Mouse (Mus musculus): Measurements from ENCODE around the gene Olfr970. TPM values are rescaled to one million over a fixed set of nuclear protein-coding genes. Genes with fewer than 3 reads are reported as not detected.
"Not testable (repeated sequence)": the region's sequence is repeated elsewhere in the genome, so short reads cannot be mapped to it uniquely, and the experiment has no call there.

Gene Olfr970
- not detected in 2 replicates for total RNA-seq (2014; rRNA removed; ENCODE audit: low replicate concordance)
- polyA plus RNA-seq (2015; fragmentation: Nextera tagmentation; extraction: Ambion mirVana), result not detected in 2 replicates

- Histone ChIP-seq H3K4me2 (ENCODE audit: low read depth, low read length) (no peak within 1 kb of the TSS), H3K36me3 (replicated peaks; ENCODE audit: control insufficient read depth, insufficient read depth, low read length) (no peaks in the 10 kb centered on the region), H3K27ac (ENCODE audit: low read depth) (no peak within 1 kb of the TSS), H3K4me3 (ENCODE audit: low read depth, low read length) (no peak within 1 kb of the TSS), H3K9ac (replicated peaks; ENCODE audit: low read depth, low read length) (no peak within 1 kb of the TSS), H3K4me1 (ENCODE audit: control insufficient read depth, insufficient read depth) (no peaks in the 10 kb centered on the region), H3K27me3 (ENCODE audit: control insufficient read depth, insufficient read depth, low read length) (no peaks in the 10 kb centered on the region), H3K9me3 (replicated peaks; ENCODE audit: control insufficient read depth, low read length) (0 out of 2 replicates have a peak, but pooled peaks cover 3% of the 10 kb centered on the region)
- no peak for DNase-seq (ENCODE audit: low spot score)
- TF ChIP-seq CTCF (IDR thresholded peaks at IDR 0.05; ENCODE audit: low read depth) (no peak), EP300 (IDR thresholded peaks at IDR 0.05; ENCODE audit: low read depth) (no peak)
- 62% methylated on average over 4 of the region's 4 CpGs for WGBS
- no peak for ATAC-seq (ENCODE audit: insufficient read depth, low read depth)
Observed at GRCm38 (mm10) chr9:39808560-39808959, at the start of gene Olfr970. TSS of gene Olfr970 (plus strand) at chr9:39808860.

- DNase-seq (ENCODE audit: low spot score), result no peak
- 73% methylated on average over 1 of the region's 1 CpGs for WGBS
- TF ChIP-seq CTCF (IDR thresholded peaks at IDR 0.05; ENCODE audit: low read depth), result no peak
- TF ChIP-seq EP300 (IDR thresholded peaks at IDR 0.05; ENCODE audit: low read depth), result no peak
- H3K4me2 ChIP-seq (ENCODE audit: low read depth, low read length), result no peak within 1 kb of the TSS
- ATAC-seq (ENCODE audit: insufficient read depth, low read depth), result no peak
- H3K36me3 ChIP-seq (replicated peaks; ENCODE audit: control insufficient read depth, insufficient read depth, low read length), result no peaks in the 10 kb centered on the region
- no peaks in the 10 kb centered on the region for H3K4me1 ChIP-seq (ENCODE audit: control insufficient read depth, insufficient read depth)
- H3K4me3 ChIP-seq (ENCODE audit: low read depth, low read length), result no peak within 1 kb of the TSS
- H3K27ac ChIP-seq (ENCODE audit: low read depth), result no peak within 1 kb of the TSS
- H3K9ac ChIP-seq (replicated peaks; ENCODE audit: low read depth, low read length), result no peak within 1 kb of the TSS
- no peaks in the 10 kb centered on the region for H3K9me3 ChIP-seq (replicated peaks; ENCODE audit: control insufficient read depth, low read length)
- H3K27me3 ChIP-seq (ENCODE audit: control insufficient read depth, insufficient read depth, low read length), result no peaks in the 10 kb centered on the region
Observed at GRCm38 (mm10) chr9:39783153-39783552, 25.5 kb upstream of the Olfr970 start, which contains the start of gene Olfr968. TSS of gene Olfr968 (minus strand) at chr9:39783253.

GRCm38 (mm10) chr9:39790558-39790957 is 18.1 kb upstream of the Olfr970 start, which contains the start of gene Olfr969:
TSS of gene Olfr969 (plus strand) at chr9:39790945.
- H3K4me2 ChIP-seq (ENCODE audit: low read depth, low read length), result no peak within 1 kb of the TSS
- ATAC-seq (ENCODE audit: insufficient read depth, low read depth) (no peak), DNase-seq (ENCODE audit: low spot score) (no peak)
- H3K36me3 ChIP-seq (replicated peaks; ENCODE audit: control insufficient read depth, insufficient read depth, low read length), result no peaks in the 10 kb centered on the region
- H3K27ac ChIP-seq (ENCODE audit: low read depth), result no peak within 1 kb of the TSS
- H3K9me3 ChIP-seq (replicated peaks; ENCODE audit: control insufficient read depth, low read length), result no peaks in the 10 kb centered on the region
- H3K4me1 ChIP-seq (ENCODE audit: control insufficient read depth, insufficient read depth), result no peaks in the 10 kb centered on the region
- TF ChIP-seq EP300 (IDR thresholded peaks at IDR 0.05; ENCODE audit: low read depth), result no peak
- TF ChIP-seq CTCF (IDR thresholded peaks at IDR 0.05; ENCODE audit: low read depth), result no peak
- no peak within 1 kb of the TSS for H3K4me3 ChIP-seq (ENCODE audit: low read depth, low read length)
- H3K9ac ChIP-seq (replicated peaks; ENCODE audit: low read depth, low read length), result no peak within 1 kb of the TSS
- no peaks in the 10 kb centered on the region for H3K27me3 ChIP-seq (ENCODE audit: control insufficient read depth, insufficient read depth, low read length)
- WGBS, result 55% methylated on average over 2 of the region's 2 CpGs

GRCm38 (mm10) chr9:39836576-39836975 is 27.9 kb downstream of the Olfr970 start, which contains the start of gene Olfr971:
TSS of gene Olfr971 (plus strand) at chr9:39836876.
- H3K27me3 ChIP-seq (ENCODE audit: control insufficient read depth, insufficient read depth, low read length); H3K4me1 ChIP-seq (ENCODE audit: control insufficient read depth, insufficient read depth); H3K9ac ChIP-seq (replicated peaks; ENCODE audit: low read depth, low read length); ATAC-seq (ENCODE audit: insufficient read depth, low read depth); H3K9me3 ChIP-seq (replicated peaks; ENCODE audit: control insufficient read depth, low read length); H3K4me3 ChIP-seq (ENCODE audit: low read depth, low read length); H3K27ac ChIP-seq (ENCODE audit: low read depth); H3K4me2 ChIP-seq (ENCODE audit: low read depth, low read length); DNase-seq (ENCODE audit: low spot score); H3K36me3 ChIP-seq (replicated peaks; ENCODE audit: control insufficient read depth, insufficient read depth, low read length): not testable (repeated sequence)
- WGBS, result 63% methylated on average over 1 of the region's 2 CpGs

- DNase-seq (ENCODE audit: low spot score), result no peak
- Histone ChIP-seq H3K9ac (replicated peaks; ENCODE audit: low read depth, low read length) (no peak within 1 kb of the TSS), H3K9me3 (replicated peaks; ENCODE audit: control insufficient read depth, low read length) (no peaks in the 10 kb centered on the region), H3K27ac (ENCODE audit: low read depth) (no peak within 1 kb of the TSS), H3K4me3 (ENCODE audit: low read depth, low read length) (no peak within 1 kb of the TSS), H3K36me3 (replicated peaks; ENCODE audit: control insufficient read depth, insufficient read depth, low read length) (no peaks in the 10 kb centered on the region), H3K27me3 (ENCODE audit: control insufficient read depth, insufficient read depth, low read length) (no peaks in the 10 kb centered on the region), H3K4me1 (ENCODE audit: control insufficient read depth, insufficient read depth) (no peaks in the 10 kb centered on the region), H3K4me2 (ENCODE audit: low read depth, low read length) (no peak within 1 kb of the TSS)
- no peak for ATAC-seq (ENCODE audit: insufficient read depth, low read depth)
- TF ChIP-seq CTCF (IDR thresholded peaks at IDR 0.05; ENCODE audit: low read depth), result no peak
- TF ChIP-seq EP300 (IDR thresholded peaks at IDR 0.05; ENCODE audit: low read depth), result no peak
- 56% methylated on average over 2 of the region's 2 CpGs for WGBS
Observed at GRCm38 (mm10) chr9:39866122-39866521, 57.5 kb downstream of the Olfr970 start, which contains the start of gene Olfr972. TSS of gene Olfr972 (plus strand) at chr9:39866422.

Other genes with a start within 250 kb of the Olfr970 start
- not detected in 2 replicates for gene Olfr959, start 233.3 kb upstream of the Olfr970 start, total RNA-seq (2014; rRNA removed; ENCODE audit: low replicate concordance)
- not detected in 2 replicates for gene Olfr959, start 233.3 kb upstream of the Olfr970 start, polyA plus RNA-seq (2015; fragmentation: Nextera tagmentation; extraction: Ambion mirVana)
- 5.6 and 6.9 TPM in 2 replicates for gene AW551984, start 204.5 kb upstream of the Olfr970 start, total RNA-seq (2014; rRNA removed; ENCODE audit: low replicate concordance)
- 2.1 and 2.2 TPM in 2 replicates for gene AW551984, start 204.5 kb upstream of the Olfr970 start, polyA plus RNA-seq (2015; fragmentation: Nextera tagmentation; extraction: Ambion mirVana)
- gene Olfr148, start 198.2 kb upstream of the Olfr970 start, total RNA-seq (2014; rRNA removed; ENCODE audit: low replicate concordance), result not detected in 2 replicates
- not detected in 2 replicates for gene Olfr148, start 198.2 kb upstream of the Olfr970 start, polyA plus RNA-seq (2015; fragmentation: Nextera tagmentation; extraction: Ambion mirVana)
- not detected in 2 replicates for gene Olfr960, start 187.5 kb upstream of the Olfr970 start, total RNA-seq (2014; rRNA removed; ENCODE audit: low replicate concordance)
- gene Olfr960, start 187.5 kb upstream of the Olfr970 start, polyA plus RNA-seq (2015; fragmentation: Nextera tagmentation; extraction: Ambion mirVana), result not detected in 2 replicates
- not detected in 2 replicates for gene Olfr961, start 163.8 kb upstream of the Olfr970 start, total RNA-seq (2014; rRNA removed; ENCODE audit: low replicate concordance)
- not detected in 2 replicates for gene Olfr961, start 163.8 kb upstream of the Olfr970 start, polyA plus RNA-seq (2015; fragmentation: Nextera tagmentation; extraction: Ambion mirVana)
- gene Olfr963, start 141.7 kb upstream of the Olfr970 start, total RNA-seq (2014; rRNA removed; ENCODE audit: low replicate concordance), result not detected in 2 replicates
- not detected in 2 replicates for gene Olfr963, start 141.7 kb upstream of the Olfr970 start, polyA plus RNA-seq (2015; fragmentation: Nextera tagmentation; extraction: Ambion mirVana)
- not detected in 2 replicates for gene Olfr149, start 101.7 kb upstream of the Olfr970 start, total RNA-seq (2014; rRNA removed; ENCODE audit: low replicate concordance)
- gene Olfr149, start 101.7 kb upstream of the Olfr970 start, polyA plus RNA-seq (2015; fragmentation: Nextera tagmentation; extraction: Ambion mirVana), result not detected in 2 replicates
- gene Olfr965, start 97.5 kb upstream of the Olfr970 start, total RNA-seq (2014; rRNA removed; ENCODE audit: low replicate concordance), result not detected in 2 replicates
- gene Olfr965, start 97.5 kb upstream of the Olfr970 start, polyA plus RNA-seq (2015; fragmentation: Nextera tagmentation; extraction: Ambion mirVana), result not detected in 2 replicates
- not detected in 2 replicates for gene Olfr150, start 77.9 kb upstream of the Olfr970 start, total RNA-seq (2014; rRNA removed; ENCODE audit: low replicate concordance)
- not detected in 2 replicates for gene Olfr150, start 77.9 kb upstream of the Olfr970 start, polyA plus RNA-seq (2015; fragmentation: Nextera tagmentation; extraction: Ambion mirVana)
- not detected in 2 replicates for gene Olfr967, start 62.6 kb upstream of the Olfr970 start, total RNA-seq (2014; rRNA removed; ENCODE audit: low replicate concordance)
- not detected in 2 replicates for gene Olfr967, start 62.6 kb upstream of the Olfr970 start, polyA plus RNA-seq (2015; fragmentation: Nextera tagmentation; extraction: Ambion mirVana)
- gene Olfr968, start 25.6 kb upstream of the Olfr970 start, total RNA-seq (2014; rRNA removed; ENCODE audit: low replicate concordance), result not detected in 2 replicates
- not detected in 2 replicates for gene Olfr968, start 25.6 kb upstream of the Olfr970 start, polyA plus RNA-seq (2015; fragmentation: Nextera tagmentation; extraction: Ambion mirVana)
- gene Olfr969, start 17.9 kb upstream of the Olfr970 start, total RNA-seq (2014; rRNA removed; ENCODE audit: low replicate concordance), result not detected in 2 replicates
- gene Olfr969, start 17.9 kb upstream of the Olfr970 start, polyA plus RNA-seq (2015; fragmentation: Nextera tagmentation; extraction: Ambion mirVana), result not detected in 2 replicates
- gene Olfr971, start 28.0 kb downstream of the Olfr970 start, total RNA-seq (2014; rRNA removed; ENCODE audit: low replicate concordance), result not detected in 2 replicates
- not detected in 2 replicates for gene Olfr971, start 28.0 kb downstream of the Olfr970 start, polyA plus RNA-seq (2015; fragmentation: Nextera tagmentation; extraction: Ambion mirVana)
- not detected in 2 replicates for gene Olfr972, start 57.6 kb downstream of the Olfr970 start, total RNA-seq (2014; rRNA removed; ENCODE audit: low replicate concordance)
- gene Olfr972, start 57.6 kb downstream of the Olfr970 start, polyA plus RNA-seq (2015; fragmentation: Nextera tagmentation; extraction: Ambion mirVana), result not detected in 2 replicates
- not detected in 2 replicates for gene Olfr229, start 98.5 kb downstream of the Olfr970 start, total RNA-seq (2014; rRNA removed; ENCODE audit: low replicate concordance)
- not detected in 2 replicates for gene Olfr229, start 98.5 kb downstream of the Olfr970 start, polyA plus RNA-seq (2015; fragmentation: Nextera tagmentation; extraction: Ambion mirVana)
- gene Olfr974, start 128.6 kb downstream of the Olfr970 start, total RNA-seq (2014; rRNA removed; ENCODE audit: low replicate concordance), result not detected in 2 replicates
- not detected in 2 replicates for gene Olfr974, start 128.6 kb downstream of the Olfr970 start, polyA plus RNA-seq (2015; fragmentation: Nextera tagmentation; extraction: Ambion mirVana)
- gene Olfr975, start 143.2 kb downstream of the Olfr970 start, total RNA-seq (2014; rRNA removed; ENCODE audit: low replicate concordance), result not detected in 2 replicates
- gene Olfr975, start 143.2 kb downstream of the Olfr970 start, polyA plus RNA-seq (2015; fragmentation: Nextera tagmentation; extraction: Ambion mirVana), result not detected in 2 replicates
- not detected in 2 replicates for gene Olfr976, start 152.3 kb downstream of the Olfr970 start, total RNA-seq (2014; rRNA removed; ENCODE audit: low replicate concordance)
- not detected in 2 replicates for gene Olfr976, start 152.3 kb downstream of the Olfr970 start, polyA plus RNA-seq (2015; fragmentation: Nextera tagmentation; extraction: Ambion mirVana)
- not detected in 2 replicates for gene Olfr978, start 183.3 kb downstream of the Olfr970 start, total RNA-seq (2014; rRNA removed; ENCODE audit: low replicate concordance)
- not detected in 2 replicates for gene Olfr978, start 183.3 kb downstream of the Olfr970 start, polyA plus RNA-seq (2015; fragmentation: Nextera tagmentation; extraction: Ambion mirVana)
- gene Olfr979, start 194.6 kb downstream of the Olfr970 start, total RNA-seq (2014; rRNA removed; ENCODE audit: low replicate concordance), result not detected in 2 replicates
- not detected in 2 replicates for gene Olfr979, start 194.6 kb downstream of the Olfr970 start, polyA plus RNA-seq (2015; fragmentation: Nextera tagmentation; extraction: Ambion mirVana)
- gene Olfr980, start 200.7 kb downstream of the Olfr970 start, total RNA-seq (2014; rRNA removed; ENCODE audit: low replicate concordance), result not detected in 2 replicates
- gene Olfr980, start 200.7 kb downstream of the Olfr970 start, polyA plus RNA-seq (2015; fragmentation: Nextera tagmentation; extraction: Ambion mirVana), result not detected in 2 replicates
- not detected in 2 replicates for gene Olfr981, start 212.6 kb downstream of the Olfr970 start, total RNA-seq (2014; rRNA removed; ENCODE audit: low replicate concordance)
- not detected in 2 replicates for gene Olfr981, start 212.6 kb downstream of the Olfr970 start, polyA plus RNA-seq (2015; fragmentation: Nextera tagmentation; extraction: Ambion mirVana)